In genomic region chr2:71661986-71662385, GRCm38 (mm10) we compare ENCODE assay signal across 15 mouse cellular contexts.
DNase-seq lines count a peak whose midpoint lies in the region; ATAC-seq and TF ChIP-seq lines count a peak whose summit lies in the region.
"Had no signal": no experiment of that assay in that cellular context is flagged by ENCODE, and none has a peak within 500 bp of the region (broad histone marks: within the 10 kb centered on the region; RNA-seq: fewer than 3 reads in every experiment).

No protein-coding gene starts in this region.

- intact Hi-C loops in gastrocnemius, postnatal 36 days (cut with DNase I), result no loop called here

- no peak overlapping the region for H3K4me2 ChIP-seq in lung, embryonic 14.5 days
- H3K4me2 ChIP-seq in liver, embryonic 13.5 days, result no peak overlapping the region
- H3K4me2 ChIP-seq: limb, embryonic 12.5 days had no signal

- H3K4me1 ChIP-seq in lung, embryonic 14.5 days (ENCODE audit: insufficient read depth), result no peaks in the 10 kb centered on the region
- H3K4me1 ChIP-seq in liver, embryonic 13.5 days (replicated peaks), result peaks cover 51% of the 10 kb centered on the region

- H3K27me3 ChIP-seq in lung, embryonic 14.5 days (ENCODE audit: insufficient read depth, low read length), result no peaks in the 10 kb centered on the region
- no peaks in the 10 kb centered on the region for H3K27me3 ChIP-seq in liver, embryonic 13.5 days
- H3K27me3 ChIP-seq: limb, embryonic 12.5 days had no signal

- no peak for TF ChIP-seq CTCF in lung, embryonic 14.5 days (IDR thresholded peaks at IDR 0.05; ENCODE audit: low read depth)

- H3K4me3 ChIP-seq in lung, embryonic 14.5 days (ENCODE audit: low read depth, low read length), result no peak overlapping the region
- H3K4me3 ChIP-seq in liver, embryonic 13.5 days (replicated peaks), result no peak overlapping the region
- H3K4me3 ChIP-seq: heart, embryonic 10.5 days; limb, embryonic 12.5 days; myocyte had no signal

- no peaks in the 10 kb centered on the region for H3K9me3 ChIP-seq in lung, embryonic 14.5 days (ENCODE audit: low read depth, low read length)
- no peaks in the 10 kb centered on the region for H3K9me3 ChIP-seq in liver, embryonic 13.5 days (replicated peaks)
- H3K9me3 ChIP-seq: G1E; heart, embryonic 10.5 days; limb, embryonic 12.5 days had no signal

- ATAC-seq in lung, embryonic 14.5 days (ENCODE audit: insufficient read depth), result no peak
- 0 out of 2 replicates have a peak, but pooled peaks have one; percentile 36 for ATAC-seq in liver, embryonic 13.5 days (ENCODE audit: low read depth)
- peak; percentile 67; the same call in 1 of the 2 replicates for ATAC-seq in monocyte, adult 5-6 weeks (replicated peaks; ENCODE audit: insufficient number of reproducible peaks, low FRiP score, low TSS enrichment, poor library complexity, severe bottlenecking)

- H3K27ac ChIP-seq in lung, embryonic 14.5 days (ENCODE audit: low read depth), result peak overlapping the region; percentile 30; the same call in 1 of the 2 replicates
- H3K27ac ChIP-seq in liver, embryonic 13.5 days, result peak overlapping the region; percentile 40
- H3K27ac ChIP-seq: heart, embryonic 10.5 days; limb, embryonic 12.5 days had no signal

- 84% methylated on average over 5 of the region's 5 CpGs for WGBS in lung, embryonic 14.5 days
- WGBS in liver, embryonic 13.5 days (ENCODE audit: insufficient replicate concordance), result 24% methylated on average over 5 of the region's 5 CpGs

- no peak for DNase-seq in lung, embryonic 14.5 days
- DNase-seq in lung, postnatal 14 days, result no peak
- DNase-seq in MEL-GATA-1-ER (ENCODE audit: extremely low read depth, low read depth), result peak; percentile 84
- no peak for DNase-seq in liver, embryonic 13.5 days
- DNase-seq in T-cell, adult 2 months (ENCODE audit: low spot score), result no peak
- no peak for DNase-seq in gastrocnemius, postnatal 36 days
- DNase-seq: adrenal gland, postnatal 10 days; cerebellum, adult 9-11 months; heart, postnatal 14 days; thymus, postnatal 36 days had no signal

- no peaks in the 10 kb centered on the region for H3K36me3 ChIP-seq in lung, embryonic 14.5 days (ENCODE audit: insufficient read depth)
- no peaks in the 10 kb centered on the region for H3K36me3 ChIP-seq in liver, embryonic 13.5 days
- H3K36me3 ChIP-seq: G1E; heart, embryonic 10.5 days; limb, embryonic 12.5 days had no signal

- H3K9ac ChIP-seq in lung, embryonic 14.5 days, result no peak overlapping the region
- no peak overlapping the region for H3K9ac ChIP-seq in liver, embryonic 13.5 days
- H3K9ac ChIP-seq: limb, embryonic 12.5 days had no signal
